Mouse (Mus musculus): ENCODE results near the gene Pcif1. TPM values are rescaled to one million over a fixed set of nuclear protein-coding genes. Genes with fewer than 3 reads are reported as not detected.
A peak's percentile ranks its signal among the peaks of the same experiment; 100 is the strongest.

The Pcif1 gene
- polyA plus RNA-seq, 1 experiment = 43.2 TPM

DNA sequence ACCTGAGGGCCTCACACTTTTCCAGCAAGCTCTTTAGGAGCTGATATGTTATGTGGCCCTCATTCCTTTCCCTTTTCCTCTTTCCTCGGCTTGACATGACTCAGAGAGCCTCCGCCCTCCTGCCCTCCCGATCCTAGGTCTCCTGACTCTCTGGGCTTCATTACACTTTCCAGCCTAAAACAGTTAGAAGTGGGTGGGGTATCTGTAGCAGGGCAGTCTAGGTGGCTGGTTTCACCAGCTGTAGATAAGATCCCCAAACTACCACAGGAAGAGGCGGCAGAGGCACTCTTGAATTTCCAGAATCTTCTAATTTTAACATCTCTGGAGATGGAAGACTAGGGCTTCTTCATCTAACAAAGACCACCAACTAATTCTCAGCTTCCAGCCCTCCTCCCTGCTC lies 14.5 kb upstream of the Pcif1 start:
- TF ChIP-seq POLR2AphosphoS2 (IDR thresholded peaks at IDR 0.05; ENCODE audit: insufficient read length, low read depth) (no peak), TCF12 (IDR thresholded peaks at IDR 0.05; ENCODE audit: insufficient read depth, poor library complexity, severe bottlenecking) (no peak), REST (IDR thresholded peaks at IDR 0.05; ENCODE audit: insufficient read depth, insufficient read length) (no peak), POLR2A (IDR thresholded peaks at IDR 0.05; ENCODE audit: insufficient read length, low read depth) (no peak), MYOG (IDR thresholded peaks at IDR 0.05; ENCODE audit: control insufficient read depth in 1 of 3, insufficient read depth in 1 of 3, insufficient read length in 2 of 3, low read depth in 2 of 3) (no peak), SRF (IDR thresholded peaks at IDR 0.05; ENCODE audit: control insufficient read depth, insufficient read length, low read depth) (no peak), MAX (IDR thresholded peaks at IDR 0.05; ENCODE audit: low read depth) (no peak), TCF3 (IDR thresholded peaks at IDR 0.05; ENCODE audit: insufficient read length, low read depth) (no peak), USF1 (IDR thresholded peaks at IDR 0.05; ENCODE audit: low read depth) (no peak), MYOD1 (IDR thresholded peaks at IDR 0.05; ENCODE audit: control insufficient read depth in 1 of 3, insufficient read length in 2 of 3, low read depth in 2 of 3) (no peak), CEBPB (IDR thresholded peaks at IDR 0.05; ENCODE audit: insufficient read depth, poor library complexity, severe bottlenecking) (no peak), E2F4 (IDR thresholded peaks at IDR 0.05; ENCODE audit: insufficient read depth) (no peak)
- Histone ChIP-seq H3K4me2 (ENCODE audit: low read depth) (peak overlapping the region; percentile 27), H3ac (ENCODE audit: control insufficient read depth, insufficient read length) (no peak overlapping the region), H3K79me2 (ENCODE audit: control insufficient read depth, insufficient read depth) (no peaks in the 10 kb centered on the region), H3K27me3 (ENCODE audit: control insufficient read depth, insufficient read depth, insufficient read length) (no peaks in the 10 kb centered on the region), H3K36me3 (ENCODE audit: control insufficient read depth, insufficient read depth) (no peaks in the 10 kb centered on the region), H3K4me3 (no peak overlapping the region)

DNA sequence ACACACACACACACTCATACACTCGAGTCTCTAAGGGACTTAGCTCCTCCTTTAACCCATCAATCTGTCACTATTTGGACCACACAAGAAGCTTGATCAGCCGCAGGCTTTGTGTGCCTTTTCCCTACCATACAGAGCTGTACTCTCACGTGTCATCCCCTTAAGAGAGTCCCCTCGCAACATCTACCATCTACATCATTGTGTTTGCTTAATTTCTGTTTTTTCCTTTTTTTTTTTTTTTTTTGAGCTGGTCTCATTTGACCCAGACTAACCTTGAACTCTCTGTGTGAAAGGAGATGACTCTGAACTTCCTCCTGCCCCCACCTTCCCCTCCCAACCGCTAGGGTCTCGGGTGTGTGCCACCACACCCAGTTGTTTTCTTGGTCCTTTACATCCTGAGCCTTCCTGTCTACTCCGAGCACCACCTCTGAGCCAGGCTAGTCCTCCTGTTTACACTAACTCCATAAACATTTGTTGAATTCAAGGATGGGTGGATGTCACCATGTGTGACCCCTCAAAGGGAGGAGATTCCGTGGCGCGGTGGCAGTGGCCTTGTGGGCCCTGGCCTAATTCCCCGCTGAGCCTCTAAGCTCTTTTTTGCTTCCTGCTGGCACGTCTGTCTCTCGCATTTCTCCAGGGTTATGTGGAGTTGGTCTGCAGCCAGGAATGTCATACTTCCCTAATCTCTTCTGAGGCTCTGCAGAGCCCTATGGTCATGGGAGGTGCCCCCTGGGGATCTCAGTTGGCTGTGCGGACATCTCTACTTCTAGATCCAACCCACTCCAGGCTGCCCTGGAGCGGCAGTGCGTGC lies 12.2 kb upstream of the Pcif1 start:
- H3ac ChIP-seq (ENCODE audit: control insufficient read depth, insufficient read length) = no peak overlapping the region
- TF ChIP-seq SRF (IDR thresholded peaks at IDR 0.05; ENCODE audit: control insufficient read depth, insufficient read length, low read depth) (no peak), POLR2A (IDR thresholded peaks at IDR 0.05; ENCODE audit: insufficient read length, low read depth) (no peak), REST (IDR thresholded peaks at IDR 0.05; ENCODE audit: insufficient read depth, insufficient read length) (no peak), MYOG (IDR thresholded peaks at IDR 0.05; ENCODE audit: control insufficient read depth in 1 of 3, insufficient read depth in 1 of 3, insufficient read length in 2 of 3, low read depth in 2 of 3) (peak in 1 of 3 experiments; percentile 55), MAX (IDR thresholded peaks at IDR 0.05; ENCODE audit: low read depth) (peak; percentile 33), E2F4 (IDR thresholded peaks at IDR 0.05; ENCODE audit: insufficient read depth) (no peak), USF1 (IDR thresholded peaks at IDR 0.05; ENCODE audit: low read depth) (no peak), POLR2AphosphoS2 (IDR thresholded peaks at IDR 0.05; ENCODE audit: insufficient read length, low read depth) (no peak)
- H3K4me2 ChIP-seq (ENCODE audit: low read depth) = peak overlapping the region; percentile 51
- H3K79me2 ChIP-seq (ENCODE audit: control insufficient read depth, insufficient read depth) = no peaks in the 10 kb centered on the region
- no peaks in the 10 kb centered on the region for H3K27me3 ChIP-seq (ENCODE audit: control insufficient read depth, insufficient read depth, insufficient read length)
- H3K36me3 ChIP-seq (ENCODE audit: control insufficient read depth, insufficient read depth) = no peaks in the 10 kb centered on the region
- H3K4me3 ChIP-seq = no peak overlapping the region

DNA sequence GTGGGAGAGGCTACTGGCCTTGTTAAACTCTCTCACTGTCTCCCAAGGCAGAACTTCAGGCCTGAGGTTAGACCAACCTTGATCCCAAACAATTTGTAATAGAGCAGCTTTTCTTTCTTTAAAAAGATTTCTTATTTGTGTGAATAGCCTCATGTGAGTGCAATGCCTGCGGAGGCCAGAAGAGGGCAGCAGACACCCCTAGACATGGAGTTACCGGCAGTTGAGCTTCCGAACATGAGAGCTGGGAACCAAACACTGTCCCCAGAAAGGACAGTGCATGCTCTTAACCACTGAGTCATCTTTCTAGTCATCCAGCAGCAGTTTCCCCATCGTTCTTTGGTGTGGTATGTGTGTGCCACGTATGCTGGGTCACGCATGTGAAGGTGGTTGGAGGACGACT lies 11.5 kb upstream of the Pcif1 start:
- H3K4me3 ChIP-seq = no peak overlapping the region
- H3ac ChIP-seq (ENCODE audit: control insufficient read depth, insufficient read length) = no peak overlapping the region
- H3K79me2 ChIP-seq (ENCODE audit: control insufficient read depth, insufficient read depth) = no peaks in the 10 kb centered on the region
- H3K36me3 ChIP-seq (ENCODE audit: control insufficient read depth, insufficient read depth) = no peaks in the 10 kb centered on the region
- no peak for TF ChIP-seq SRF (IDR thresholded peaks at IDR 0.05; ENCODE audit: control insufficient read depth, insufficient read length, low read depth)
- no peak for TF ChIP-seq TCF3 (IDR thresholded peaks at IDR 0.05; ENCODE audit: insufficient read length, low read depth)
- no peak for TF ChIP-seq USF1 (IDR thresholded peaks at IDR 0.05; ENCODE audit: low read depth)
- no peak for TF ChIP-seq REST (IDR thresholded peaks at IDR 0.05; ENCODE audit: insufficient read depth, insufficient read length)
- no peak for TF ChIP-seq POLR2A (IDR thresholded peaks at IDR 0.05; ENCODE audit: insufficient read length, low read depth)
- no peaks in the 10 kb centered on the region for H3K27me3 ChIP-seq (ENCODE audit: control insufficient read depth, insufficient read depth, insufficient read length)
- no peak overlapping the region for H3K4me2 ChIP-seq (ENCODE audit: low read depth)

DNA sequence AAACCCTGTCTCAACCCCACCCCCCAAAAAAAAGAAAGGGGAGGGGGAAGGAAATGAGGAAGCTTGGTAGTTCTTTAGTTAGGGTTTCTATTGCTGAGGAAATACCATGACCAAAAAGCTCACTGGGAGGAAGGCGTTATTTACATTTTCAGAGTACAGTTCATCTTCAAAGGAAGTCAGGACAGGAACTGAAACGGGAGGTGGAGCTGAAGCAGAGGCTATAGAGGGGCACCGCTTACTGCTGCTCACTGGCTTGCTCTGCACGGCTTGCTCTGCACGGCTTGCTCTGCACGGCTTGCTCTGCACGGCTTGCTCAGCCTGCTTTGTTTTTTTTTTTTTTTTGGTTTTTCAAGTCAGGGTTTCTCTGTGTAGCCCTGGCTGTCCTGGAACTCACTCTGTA lies 10.6 kb upstream of the Pcif1 start:
- Histone ChIP-seq H3K36me3 (ENCODE audit: control insufficient read depth, insufficient read depth) (no peaks in the 10 kb centered on the region), H3K27me3 (ENCODE audit: control insufficient read depth, insufficient read depth, insufficient read length) (no peaks in the 10 kb centered on the region), H3K4me3 (no peak overlapping the region), H3K4me2 (ENCODE audit: low read depth) (no peak overlapping the region), H3K79me2 (ENCODE audit: control insufficient read depth, insufficient read depth) (no peaks in the 10 kb centered on the region), H3ac (ENCODE audit: control insufficient read depth, insufficient read length) (no peak overlapping the region)
- TF ChIP-seq MYOD1 (IDR thresholded peaks at IDR 0.05; ENCODE audit: control insufficient read depth in 1 of 3, insufficient read length in 2 of 3, low read depth in 2 of 3) = no peak
- no peak for TF ChIP-seq TCF3 (IDR thresholded peaks at IDR 0.05; ENCODE audit: insufficient read length, low read depth)
- no peak for TF ChIP-seq USF1 (IDR thresholded peaks at IDR 0.05; ENCODE audit: low read depth)
- TF ChIP-seq MYOG (IDR thresholded peaks at IDR 0.05; ENCODE audit: control insufficient read depth in 1 of 3, insufficient read depth in 1 of 3, insufficient read length in 2 of 3, low read depth in 2 of 3) = no peak
- TF ChIP-seq CEBPB (IDR thresholded peaks at IDR 0.05; ENCODE audit: insufficient read depth, poor library complexity, severe bottlenecking) = no peak
- TF ChIP-seq POLR2AphosphoS2 (IDR thresholded peaks at IDR 0.05; ENCODE audit: insufficient read length, low read depth) = no peak
- no peak for TF ChIP-seq SRF (IDR thresholded peaks at IDR 0.05; ENCODE audit: control insufficient read depth, insufficient read length, low read depth)
- TF ChIP-seq TCF12 (IDR thresholded peaks at IDR 0.05; ENCODE audit: insufficient read depth, poor library complexity, severe bottlenecking) = no peak
- no peak for TF ChIP-seq POLR2A (IDR thresholded peaks at IDR 0.05; ENCODE audit: insufficient read length, low read depth)
- TF ChIP-seq MAX (IDR thresholded peaks at IDR 0.05; ENCODE audit: low read depth) = no peak
- no peak for TF ChIP-seq REST (IDR thresholded peaks at IDR 0.05; ENCODE audit: insufficient read depth, insufficient read length)
- TF ChIP-seq E2F4 (IDR thresholded peaks at IDR 0.05; ENCODE audit: insufficient read depth) = no peak
